Mouse (Mus musculus): ENCODE measurements around the gene Akt3.

Gene Akt3

GRCm38 (mm10) chr1:177007405-177007804 lies 250.6 kb downstream of the Akt3 start:
- DNase-seq: no peak

- no peak for DNase-seq
These were observed 253.8 kb downstream of the Akt3 start for GRCm38 (mm10) chr1:177004041-177004741.

- DNase-seq: no peak
These were observed 255.1 kb downstream of the Akt3 start for GRCm38 (mm10) chr1:177002951-177003350.

- DNase-seq: no peak
These were observed 259.0 kb downstream of the Akt3 start for GRCm38 (mm10) chr1:176999011-176999410.

GRCm38 (mm10) chr1:176997711-176998689 lies 260.0 kb downstream of the Akt3 start:
- DNase-seq: peak; percentile 44

- no peak for DNase-seq
These were observed 260.7 kb downstream of the Akt3 start for GRCm38 (mm10) chr1:176997254-176997653.

- peak; percentile 78 for DNase-seq
These were observed 261.3 kb downstream of the Akt3 start for GRCm38 (mm10) chr1:176996630-176997201.

GRCm38 (mm10) chr1:176996166-176996565 lies 261.8 kb downstream of the Akt3 start:
- no peak for DNase-seq

GRCm38 (mm10) chr1:176995419-176995775 lies 262.6 kb downstream of the Akt3 start:
- DNase-seq: no peak

- no peak for DNase-seq
These were observed 263.1 kb downstream of the Akt3 start for GRCm38 (mm10) chr1:176994707-176995418.

- DNase-seq: peak; percentile 41
These were observed 263.9 kb downstream of the Akt3 start for GRCm38 (mm10) chr1:176994087-176994486.

GRCm38 (mm10) chr1:176993141-176994010 lies 264.6 kb downstream of the Akt3 start:
- peak; percentile 65 for DNase-seq

- DNase-seq: no peak
These were observed 265.5 kb downstream of the Akt3 start for GRCm38 (mm10) chr1:176992517-176992916.

- no peak for DNase-seq
These were observed 266.5 kb downstream of the Akt3 start for GRCm38 (mm10) chr1:176991473-176991872.

GRCm38 (mm10) chr1:176986990-176987740 lies 270.8 kb downstream of the Akt3 start:
- DNase-seq: no peak

GRCm38 (mm10) chr1:176986275-176986674 lies 271.7 kb downstream of the Akt3 start:
- peak; percentile 18 for DNase-seq

- no peak for DNase-seq
These were observed 272.3 kb downstream of the Akt3 start for GRCm38 (mm10) chr1:176985691-176986090.

GRCm38 (mm10) chr1:176982671-176983070 lies 275.3 kb downstream of the Akt3 start:
- DNase-seq: no peak

- no peak for DNase-seq
These were observed 276.5 kb downstream of the Akt3 start for GRCm38 (mm10) chr1:176981511-176981910.

GRCm38 (mm10) chr1:176980801-176981400 lies 277.1 kb downstream of the Akt3 start:
- DNase-seq: no peak

GRCm38 (mm10) chr1:176980140-176980539 lies 277.9 kb downstream of the Akt3 start:
- DNase-seq: no peak
